Mouse (Mus musculus) embryonic facial prominence, embryonic 10.5 days (tissue): ENCODE measurements at regions not wholly inside any gene's neighbourhood (a gene's known extent, or its start where the extent isn't known, plus 50 kb on each side); places are given as distances from the start of the nearest gene placed in this dataset.

Experiments used
- DNase-seq: peaks from one replicate; pipeline ENCODE4 v3.0.0-alpha.2; 2017; ENCODE audit warnings: low spot score
- H3K27ac ChIP-seq: fragments of 300-500 bp; sonication (generic); replicated peaks from 2 replicates; pipeline ENCODE4 v1.5.1; 2016; ENCODE audit warnings: mild to moderate bottlenecking
- H3K27me3 ChIP-seq: fragments of 300-500 bp; sonication (generic); replicated peaks from 2 replicates; pipeline ENCODE4 v1.6.1; 2016; ENCODE audit warnings: low read depth, mild to moderate bottlenecking; ENCODE audit not compliant: poor library complexity, severe bottlenecking
- H3K36me3 ChIP-seq: fragments of 300-500 bp; sonication (generic); replicated peaks from 2 replicates; pipeline ENCODE4 v1.6.1; 2016; ENCODE audit warnings: mild to moderate bottlenecking, moderate library complexity
- H3K4me1 ChIP-seq: fragments of 300-500 bp; sonication (generic); 2 replicates; pipeline ENCODE4 v1.6.1; 2016
- H3K4me3 ChIP-seq: fragments of 300-500 bp; sonication (generic); 2 replicates; pipeline ENCODE4 v1.5.1; 2016; ENCODE audit warnings: mild to moderate bottlenecking, moderate library complexity
- H3K9me3 ChIP-seq: fragments of 300-500 bp; sonication (generic); 2 replicates; pipeline ENCODE4 v1.6.1; 2016; ENCODE audit warnings: mild to moderate bottlenecking
- WGBS: fragments of 180-500 bp; shearing (Covaris S2); methylation state at CpG from one replicate; pipeline ENCODE4 v1.1.7; 2016; 5-methylcytosine and 5-hydroxymethylcytosine counted together

- no peak for DNase-seq
- Histone ChIP-seq H3K36me3 (no peaks in the 10 kb centered on the region), H3K9me3 (no peaks in the 10 kb centered on the region), H3K27me3 (no peaks in the 10 kb centered on the region), H3K4me3 (no peak overlapping the region), H3K4me1 (peaks cover 20% of the 10 kb centered on the region), H3K27ac (peak overlapping the region; percentile 66)
- 53% methylated on average over 8 of the region's 8 CpGs for WGBS
Observed at GRCm38 (mm10) chr3:144020189-144020940, 184.7 kb downstream of the Lmo4 start.

- H3K36me3 ChIP-seq, result no peaks in the 10 kb centered on the region
- no peaks in the 10 kb centered on the region for H3K27me3 ChIP-seq
- no peak for DNase-seq
- H3K4me1 ChIP-seq, result peaks cover 14% of the 10 kb centered on the region
- no peak overlapping the region for H3K27ac ChIP-seq
- no peak overlapping the region for H3K4me3 ChIP-seq
- 61% methylated on average over 2 of the region's 2 CpGs for WGBS
- no peaks in the 10 kb centered on the region for H3K9me3 ChIP-seq
Observed at GRCm38 (mm10) chr3:144019293-144019692, 185.7 kb downstream of the Lmo4 start.

DNA sequence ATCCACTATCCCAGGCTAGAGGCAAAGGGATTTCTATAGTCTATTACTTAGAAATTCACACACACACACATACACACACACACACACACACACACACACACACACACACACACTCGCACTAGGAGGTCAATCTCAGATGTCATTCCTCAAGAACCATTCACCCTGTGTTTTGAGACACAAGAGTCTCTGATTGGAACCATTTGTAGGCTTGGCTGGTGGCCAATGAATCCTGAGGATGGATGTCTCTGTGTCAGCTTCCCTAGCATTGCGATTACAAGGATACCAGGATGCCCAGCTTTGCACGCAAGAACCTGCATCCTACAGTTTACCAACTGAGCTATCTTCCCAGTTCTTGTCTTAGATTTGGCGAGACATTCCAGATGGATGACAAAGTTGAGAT, 186.5 kb downstream of the Lmo4 start:
- 83% methylated on average over 4 of the region's 4 CpGs for WGBS
- Histone ChIP-seq H3K36me3 (no peaks in the 10 kb centered on the region), H3K9me3 (no peaks in the 10 kb centered on the region), H3K4me1 (peaks cover 20% of the 10 kb centered on the region), H3K4me3 (no peak overlapping the region), H3K27ac (no peak overlapping the region), H3K27me3 (no peaks in the 10 kb centered on the region)
- peak; percentile 19 for DNase-seq

DNA sequence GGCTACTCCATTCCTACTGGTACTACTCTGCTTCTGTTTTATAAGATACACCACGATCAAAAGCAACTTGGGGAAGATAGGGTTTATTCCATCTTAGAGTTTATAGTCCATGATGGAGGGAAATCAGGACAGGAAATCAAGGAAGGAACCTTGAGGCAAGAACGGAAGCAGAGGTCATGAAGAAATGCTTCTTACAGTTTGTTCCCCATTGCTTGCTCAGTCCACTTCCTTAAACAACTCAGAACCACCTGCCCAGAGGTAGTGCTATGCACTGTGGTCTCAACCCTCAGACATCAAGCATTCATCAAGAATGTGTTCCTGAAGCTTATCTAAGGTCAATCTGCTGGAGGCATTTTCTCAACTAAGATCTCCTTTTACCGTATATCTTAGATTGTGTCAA, 189.8 kb downstream of the Lmo4 start:
- Histone ChIP-seq H3K4me3 (no peak overlapping the region), H3K9me3 (no peaks in the 10 kb centered on the region)
- 87% methylated on average over 3 of the region's 3 CpGs for WGBS

GRCm38 (mm10) chr3:144013481-144014125, 191.4 kb downstream of the Lmo4 start:
- Histone ChIP-seq H3K27ac (0 out of 2 replicates have a peak overlapping the region, but pooled peaks have one; percentile 10), H3K36me3 (no peaks in the 10 kb centered on the region), H3K9me3 (no peaks in the 10 kb centered on the region), H3K27me3 (no peaks in the 10 kb centered on the region), H3K4me1 (peaks cover 51% of the 10 kb centered on the region), H3K4me3 (no peak overlapping the region)
- 65% methylated on average over 8 of the region's 8 CpGs for WGBS
- no peak for DNase-seq

More for the DNA sequence above, 189.8 kb downstream of the Lmo4 start:
- no peaks in the 10 kb centered on the region for H3K27me3 ChIP-seq
- H3K4me1 ChIP-seq, result peaks cover 45% of the 10 kb centered on the region
- H3K36me3 ChIP-seq, result no peaks in the 10 kb centered on the region
- no peak overlapping the region for H3K27ac ChIP-seq
- DNase-seq, result no peak

GRCm38 (mm10) chr3:144012820-144013219, 192.2 kb downstream of the Lmo4 start:
- WGBS, result 62% methylated on average over 6 of the region's 6 CpGs
- H3K27ac ChIP-seq, result peak overlapping the region; percentile 41

GRCm38 (mm10) chr3:144012173-144012572, 192.8 kb downstream of the Lmo4 start:
- Histone ChIP-seq H3K4me1 (peaks cover 52% of the 10 kb centered on the region), H3K27ac (peak overlapping the region; percentile 41; the same call in 1 of the 2 replicates), H3K9me3 (no peaks in the 10 kb centered on the region), H3K36me3 (no peaks in the 10 kb centered on the region), H3K27me3 (no peaks in the 10 kb centered on the region), H3K4me3 (no peak overlapping the region)
- no peak for DNase-seq
- 68% methylated on average over 3 of the region's 3 CpGs for WGBS

More at GRCm38 (mm10) chr3:144012820-144013219, 192.2 kb downstream of the Lmo4 start:
- H3K36me3 ChIP-seq, result no peaks in the 10 kb centered on the region
- no peaks in the 10 kb centered on the region for H3K9me3 ChIP-seq
- no peaks in the 10 kb centered on the region for H3K27me3 ChIP-seq
- DNase-seq, result no peak
- H3K4me3 ChIP-seq, result no peak overlapping the region
- H3K4me1 ChIP-seq, result peaks cover 51% of the 10 kb centered on the region

DNA sequence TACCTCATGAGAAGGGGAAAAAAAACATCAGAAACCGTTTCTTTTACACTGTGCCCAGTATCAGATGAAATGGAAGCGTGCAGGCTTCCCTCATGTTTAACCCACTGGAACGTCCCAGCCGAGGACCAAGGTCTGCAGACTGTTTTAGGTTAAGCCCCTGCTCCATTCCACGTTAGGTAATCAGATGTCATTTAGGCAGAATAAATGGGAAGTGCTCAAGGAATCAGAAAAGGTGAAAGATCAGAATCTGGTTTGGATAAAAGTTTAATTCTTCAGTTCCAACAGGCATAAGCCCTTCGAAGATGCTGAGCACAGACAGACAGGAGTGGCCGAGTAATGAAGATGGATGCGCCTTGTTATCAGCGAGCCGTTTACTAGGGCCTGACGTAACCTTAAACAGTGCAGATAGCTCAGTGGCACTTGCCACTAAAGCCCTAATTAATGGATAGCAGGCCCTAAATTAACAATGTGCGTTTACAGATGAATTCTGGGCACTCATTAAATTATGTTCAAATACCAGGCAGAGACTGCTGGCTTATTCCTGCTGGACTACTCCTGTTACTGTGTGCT, 193.5 kb downstream of the Lmo4 start:
- no peaks in the 10 kb centered on the region for H3K27me3 ChIP-seq
- 42% methylated on average over 12 of the region's 12 CpGs for WGBS
- H3K4me3 ChIP-seq, result no peak overlapping the region
- H3K27ac ChIP-seq, result peak overlapping the region; percentile 41; the same call in 1 of the 2 replicates
- H3K36me3 ChIP-seq, result no peaks in the 10 kb centered on the region
- H3K4me1 ChIP-seq, result peaks cover 55% of the 10 kb centered on the region
- no peaks in the 10 kb centered on the region for H3K9me3 ChIP-seq
- DNase-seq, result no peak

DNA sequence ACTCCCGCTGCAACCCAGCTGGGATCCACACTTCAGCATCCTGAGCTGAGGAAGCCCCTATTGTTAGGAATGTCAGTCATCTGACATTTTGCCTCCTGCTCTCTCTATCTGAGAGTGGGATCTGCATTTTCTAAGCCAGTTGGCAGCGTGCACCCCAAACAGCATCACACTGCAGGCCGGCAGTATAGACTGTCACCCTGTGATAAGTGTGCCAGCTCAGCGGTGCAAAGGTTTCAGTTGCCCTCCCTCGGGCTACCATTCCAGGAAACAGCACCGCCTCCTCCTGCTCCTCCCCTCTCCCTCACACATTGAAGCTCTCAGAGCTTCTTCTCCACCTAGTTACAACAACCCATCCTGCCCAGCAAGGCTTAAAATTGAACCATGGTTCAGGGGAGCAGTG, 194.5 kb downstream of the Lmo4 start:
- Histone ChIP-seq H3K4me3 (peak overlapping the region; percentile 5; the same call in 1 of the 2 replicates), H3K27ac (peak overlapping the region; percentile 68), H3K4me1 (peaks cover 55% of the 10 kb centered on the region), H3K36me3 (no peaks in the 10 kb centered on the region), H3K9me3 (no peaks in the 10 kb centered on the region), H3K27me3 (no peaks in the 10 kb centered on the region)
- WGBS, result 36% methylated on average over 6 of the region's 6 CpGs
- DNase-seq, result no peak

- no peaks in the 10 kb centered on the region for H3K36me3 ChIP-seq
- DNase-seq, result no peak
- H3K4me1 ChIP-seq, result peaks cover 35% of the 10 kb centered on the region
- no peaks in the 10 kb centered on the region for H3K9me3 ChIP-seq
- H3K27ac ChIP-seq, result no peak overlapping the region
- no peaks in the 10 kb centered on the region for H3K27me3 ChIP-seq
- WGBS, result 66% methylated on average over 4 of the region's 4 CpGs
- no peak overlapping the region for H3K4me3 ChIP-seq
Observed at GRCm38 (mm10) chr3:144007111-144007619, 197.9 kb downstream of the Lmo4 start.

GRCm38 (mm10) chr3:143997909-143998308, 207.1 kb downstream of the Lmo4 start:
- no peak overlapping the region for H3K27ac ChIP-seq
- DNase-seq, result no peak
- WGBS, result 91% methylated on average over 8 of the region's 8 CpGs
- no peaks in the 10 kb centered on the region for H3K36me3 ChIP-seq
- H3K4me1 ChIP-seq, result no peaks in the 10 kb centered on the region
- no peaks in the 10 kb centered on the region for H3K9me3 ChIP-seq
- no peak overlapping the region for H3K4me3 ChIP-seq
- H3K27me3 ChIP-seq, result no peaks in the 10 kb centered on the region

- WGBS, result 95% methylated on average over 3 of the region's 3 CpGs
- H3K4me3 ChIP-seq, result no peak overlapping the region
- no peak for DNase-seq
- H3K27ac ChIP-seq, result no peak overlapping the region
- H3K36me3 ChIP-seq, result no peaks in the 10 kb centered on the region
- no peaks in the 10 kb centered on the region for H3K27me3 ChIP-seq
- H3K4me1 ChIP-seq, result peaks cover 7% of the 10 kb centered on the region; the same call in 1 of the 2 replicates
- H3K9me3 ChIP-seq, result no peaks in the 10 kb centered on the region
Observed at GRCm38 (mm10) chr3:143995045-143995444, 210.0 kb downstream of the Lmo4 start.
